Mouse (Mus musculus) megakaryocyte progenitor cell, adult 5-6 weeks (primary cell): ENCODE measurements at regions not wholly inside any gene's neighbourhood (a gene's known extent, or its start where the extent isn't known, plus 50 kb on each side); places are given as distances from the start of the nearest gene placed in this dataset.

Experiments used
- ATAC-seq: replicated peaks from 2 replicates; pipeline ENCODE4 v1.8.0; 2016; ENCODE audit warnings: mild to moderate bottlenecking, moderate TSS enrichment, inconsistent platforms; ENCODE audit not compliant: poor library complexity

DNA sequence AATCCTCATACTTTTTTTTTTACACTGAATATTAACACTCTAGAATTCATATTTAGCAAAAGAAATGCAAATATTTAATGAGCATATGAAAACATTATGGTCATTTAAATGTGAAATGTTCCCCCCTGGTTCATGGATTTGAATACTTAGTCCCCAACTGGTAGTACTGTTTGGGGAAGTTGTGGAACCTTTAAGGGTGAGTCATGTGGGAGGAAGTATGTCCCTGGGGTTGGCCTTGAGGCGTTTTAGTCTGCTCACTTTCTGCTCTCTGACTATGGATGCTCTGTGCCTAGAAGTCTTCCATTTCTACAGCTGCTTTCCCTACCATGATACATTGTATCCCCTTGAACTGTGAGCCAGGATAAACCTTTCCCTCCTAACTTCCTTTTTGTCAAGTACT, 106.1 kb upstream of the Gm6657 start:
- ATAC-seq = peak; percentile 81

- ATAC-seq = no peak
These were observed 99.6 kb upstream of the Gm6657 start for GRCm38 (mm10) chr12:78094471-78094870.

DNA sequence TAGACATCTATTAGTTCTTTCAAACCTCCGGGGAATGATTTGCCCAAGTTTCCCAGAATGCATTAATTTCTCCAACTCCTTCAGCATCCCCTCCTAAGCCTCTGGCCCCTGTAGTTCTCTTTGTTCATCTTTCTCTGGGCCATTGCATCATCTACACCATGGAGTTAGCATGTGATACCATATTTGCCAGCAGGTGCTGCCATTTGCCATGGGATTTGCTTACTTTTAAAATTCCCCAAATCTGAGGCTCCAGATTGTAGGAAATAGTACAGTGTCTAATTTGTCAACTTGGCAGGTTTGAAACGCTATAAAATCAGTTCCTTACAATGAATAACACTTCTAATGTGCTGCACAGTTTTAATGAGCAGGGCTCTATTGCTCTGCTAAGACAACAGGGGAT, 98.7 kb upstream of the Gm6657 start:
- ATAC-seq = no peak

DNA sequence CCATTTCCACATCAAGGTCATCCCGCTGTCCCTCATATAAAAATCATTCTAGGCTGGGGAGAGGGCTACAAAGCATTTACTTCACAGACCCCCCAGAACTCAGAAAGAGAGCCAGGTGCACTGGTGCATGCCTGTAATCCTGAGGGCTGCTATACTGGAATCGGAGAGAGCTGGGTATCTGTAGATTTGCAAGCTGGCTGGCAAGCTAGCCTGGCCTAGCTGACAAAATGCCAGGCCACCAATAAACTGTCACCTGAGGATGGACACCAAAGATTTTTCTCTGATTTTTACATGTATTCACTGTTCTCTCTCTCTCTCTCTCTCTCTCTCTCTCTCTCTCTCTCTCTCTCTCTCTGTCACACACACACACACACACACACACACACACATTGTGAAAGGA, 98.1 kb upstream of the Gm6657 start:
- no peak for ATAC-seq

DNA sequence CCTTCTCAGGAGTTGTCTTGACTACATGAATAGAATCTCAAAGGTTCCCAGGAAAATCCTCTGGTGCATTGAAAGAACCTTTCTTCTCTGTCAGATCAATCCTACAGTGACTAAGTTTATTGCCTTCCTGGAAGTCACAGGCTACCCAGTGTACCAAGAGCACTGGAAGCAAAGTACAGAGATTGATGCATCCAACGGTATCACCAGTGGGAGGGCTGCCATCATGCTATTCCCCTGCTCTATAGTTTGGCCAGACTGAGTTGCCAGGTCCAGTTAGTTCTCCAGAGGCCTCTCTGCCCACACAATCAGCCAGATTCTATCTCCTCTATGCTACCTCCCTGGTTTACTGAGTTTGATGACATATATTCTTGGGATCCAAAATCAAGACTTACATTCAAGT, 96.9 kb upstream of the Gm6657 start:
- no peak for ATAC-seq

GRCm38 (mm10) chr12:78097692-78098091, 96.3 kb upstream of the Gm6657 start:
- ATAC-seq = no peak

DNA sequence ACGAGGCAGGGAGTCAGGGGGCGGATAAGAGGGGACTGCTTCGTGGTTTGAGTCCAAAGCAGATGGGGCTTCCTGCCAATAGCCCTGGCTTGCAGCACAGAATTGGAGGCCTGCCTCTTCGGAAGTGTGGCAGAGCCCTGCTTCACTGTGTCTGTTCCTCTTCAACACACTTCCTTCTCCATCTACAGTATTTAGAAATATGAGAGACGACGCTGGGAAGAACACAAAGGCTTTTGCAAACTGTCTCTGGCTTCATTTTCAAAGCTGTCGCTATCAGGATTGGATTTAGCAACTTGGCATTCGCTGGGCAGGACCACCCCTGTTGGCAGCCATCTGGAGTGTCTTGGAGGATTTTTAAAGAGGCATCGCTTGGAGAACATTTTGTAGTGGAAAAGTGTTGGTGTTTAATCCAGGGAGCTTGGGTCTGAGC, 95.3 kb upstream of the Gm6657 start:
- peak; percentile 52 for ATAC-seq

GRCm38 (mm10) chr12:78099761-78100160, 94.3 kb upstream of the Gm6657 start:
- no peak for ATAC-seq

DNA sequence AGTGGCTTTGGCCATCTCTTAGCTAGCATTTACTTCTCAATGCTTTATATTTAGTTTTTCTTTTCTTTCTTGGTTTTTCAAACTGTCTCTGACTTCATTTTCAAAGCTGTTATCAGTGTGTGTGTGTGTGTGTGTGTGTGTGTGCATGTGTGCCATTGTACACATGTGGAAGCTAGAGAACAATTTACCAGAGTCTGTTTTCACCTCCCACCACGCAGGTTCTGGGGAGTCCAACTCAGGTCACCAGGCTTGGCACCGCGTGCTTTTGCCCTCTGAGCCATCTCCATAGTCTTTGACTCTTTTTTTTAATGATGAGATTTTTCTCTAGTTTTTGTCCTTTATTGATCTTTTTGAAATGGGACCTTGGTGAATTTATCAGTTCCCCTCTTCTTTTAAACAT, 93.3 kb upstream of the Gm6657 start:
- no peak for ATAC-seq

DNA sequence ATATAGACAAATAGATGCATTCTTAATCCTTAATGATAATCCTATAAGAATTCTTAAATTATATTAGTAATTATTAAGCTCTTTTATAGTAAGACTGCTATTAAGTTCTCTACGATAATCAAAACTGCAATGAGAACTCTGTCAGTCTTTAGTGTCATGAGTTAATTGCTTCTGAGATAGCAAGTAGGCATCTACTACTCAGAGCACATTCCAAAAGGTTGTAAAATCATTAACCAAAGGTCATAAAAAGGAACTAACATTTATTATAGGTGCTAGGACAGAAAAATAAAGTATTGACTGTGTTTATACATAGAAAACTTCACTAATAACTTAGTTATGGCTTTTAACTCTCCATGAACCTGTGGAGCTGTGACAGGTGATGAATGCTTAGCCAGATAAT, 84.1 kb upstream of the Gm6657 start:
- no peak for ATAC-seq

DNA sequence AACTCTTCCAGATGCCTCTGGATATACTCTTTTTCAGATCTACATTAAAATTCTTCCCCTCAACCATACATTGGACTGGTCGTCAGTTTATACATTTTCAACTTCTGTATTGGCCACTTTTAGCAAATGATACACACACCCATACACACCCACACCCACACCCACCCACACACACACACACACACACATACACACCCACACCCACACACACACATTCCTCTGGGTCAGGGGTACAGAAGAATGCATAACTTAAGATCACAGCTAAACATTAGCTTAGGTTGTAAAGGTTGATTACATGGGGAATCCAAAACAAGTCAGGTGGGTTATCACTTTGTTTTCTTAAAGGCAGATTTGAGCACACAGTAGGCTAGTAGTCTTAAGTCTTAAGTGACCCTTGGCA, 75.9 kb upstream of the Gm6657 start:
- no peak for ATAC-seq

DNA sequence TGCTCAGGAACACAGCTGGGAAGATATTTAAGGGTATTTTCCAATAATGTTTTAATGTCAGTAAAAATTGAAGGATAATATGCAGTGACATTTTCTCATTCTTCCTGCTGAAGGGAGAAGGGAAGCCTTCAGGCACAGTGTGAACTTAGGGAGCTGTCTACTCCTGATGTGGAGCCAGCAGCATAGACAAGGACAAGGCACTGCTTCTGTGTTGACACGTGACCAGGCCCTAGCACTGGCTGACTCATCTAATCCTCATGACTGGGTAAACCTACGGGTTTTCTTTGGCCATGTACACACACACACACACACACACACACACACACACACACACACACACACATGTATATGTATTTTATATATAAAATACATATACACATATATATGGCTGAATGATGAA, 74.8 kb upstream of the Gm6657 start:
- ATAC-seq = no peak

DNA sequence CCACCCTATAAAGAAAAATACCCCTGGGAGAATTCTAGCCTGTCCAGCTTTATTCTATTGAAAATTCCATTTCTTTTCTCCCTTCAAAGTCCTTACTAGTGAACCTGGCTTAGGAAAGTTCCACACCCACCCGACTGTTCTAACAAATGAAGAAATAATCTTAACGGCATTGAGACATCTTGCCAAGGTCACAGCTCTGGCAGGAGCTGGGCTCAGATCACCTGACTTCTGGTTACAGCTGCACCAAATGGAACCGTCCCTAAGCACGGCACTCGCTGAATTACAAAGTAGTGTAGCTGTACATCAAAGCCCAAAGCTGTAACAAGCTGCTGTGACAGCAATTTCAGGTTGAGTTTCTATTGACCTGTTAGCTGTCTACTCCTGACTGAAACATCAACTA, 74.2 kb upstream of the Gm6657 start:
- ATAC-seq = no peak

DNA sequence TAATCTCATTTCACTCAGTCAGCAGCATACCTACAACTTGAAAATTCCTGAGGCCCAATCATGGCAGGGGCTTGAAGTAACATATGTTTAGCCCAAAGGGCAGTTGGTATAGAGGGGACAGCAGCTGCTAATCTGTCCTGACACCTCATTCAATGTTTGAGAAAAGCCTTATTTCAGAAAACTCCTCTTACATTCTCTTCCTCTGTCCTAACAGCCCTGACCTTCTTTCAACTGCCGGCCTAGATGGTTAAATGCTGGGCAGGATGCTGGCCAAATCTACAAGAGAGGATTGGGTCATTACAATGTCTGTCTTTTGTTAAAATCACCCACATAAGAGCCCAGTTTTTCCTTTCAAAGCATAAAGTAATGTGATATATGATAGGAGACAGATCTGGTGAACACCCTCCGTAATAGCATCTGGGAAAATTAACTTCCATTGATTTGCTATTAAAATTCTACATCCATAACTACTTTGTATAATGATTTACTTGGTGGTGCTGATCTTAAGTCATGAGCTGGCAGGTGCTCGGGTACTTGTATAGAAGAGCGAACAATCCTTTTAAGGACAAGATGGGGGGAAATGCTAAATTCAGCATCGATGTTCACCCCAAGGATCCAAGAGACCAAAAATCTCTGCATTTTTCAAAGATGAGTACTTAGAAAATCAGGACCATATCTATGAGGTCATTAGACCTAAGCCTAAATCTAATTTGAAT, 64.8 kb upstream of the Gm6657 start:
- no peak for ATAC-seq

DNA sequence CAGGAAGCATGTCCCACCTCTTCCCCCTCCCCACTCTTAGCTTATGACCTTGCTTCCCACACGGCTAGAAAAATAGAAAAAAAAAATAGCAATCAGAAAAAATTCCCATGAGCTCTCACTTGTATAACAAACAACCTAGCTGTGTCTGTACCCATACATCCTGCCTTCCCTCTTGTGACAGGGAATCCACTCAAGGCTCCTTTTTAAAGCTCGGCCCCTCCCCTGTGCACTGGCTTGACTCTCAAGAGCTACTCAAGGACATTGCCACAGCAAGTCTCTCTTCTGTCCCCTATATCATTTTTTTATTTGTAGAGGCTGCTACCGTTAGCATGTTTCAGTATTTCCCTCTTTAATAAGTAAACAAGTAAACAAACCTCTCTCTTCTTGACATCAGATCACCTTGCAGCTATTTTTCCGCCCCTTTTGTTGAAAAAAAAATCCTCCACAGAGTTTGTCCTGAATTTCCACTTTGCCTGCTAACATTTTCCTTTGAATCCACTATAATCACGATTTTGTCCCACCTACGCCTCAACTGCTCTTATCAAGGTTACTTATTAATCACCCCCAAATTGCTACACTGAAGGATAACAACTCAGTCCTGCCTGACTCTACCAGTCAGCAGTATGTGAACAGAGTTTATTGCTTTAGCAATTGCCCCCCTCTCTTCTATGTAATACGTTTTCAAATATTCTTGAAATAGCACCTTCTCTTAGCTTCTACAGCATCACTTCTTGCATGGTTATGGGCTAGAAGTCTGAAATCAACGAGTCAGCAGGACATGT, 61.8 kb upstream of the Gm6657 start:
- no peak for ATAC-seq

- no peak for ATAC-seq
These were observed 60.7 kb upstream of the Gm6657 start for GRCm38 (mm10) chr12:78133341-78133740.

GRCm38 (mm10) chr12:78133984-78134383, 60.1 kb upstream of the Gm6657 start:
- ATAC-seq = no peak

GRCm38 (mm10) chr12:78137196-78137595, 56.8 kb upstream of the Gm6657 start:
- ATAC-seq = no peak

DNA sequence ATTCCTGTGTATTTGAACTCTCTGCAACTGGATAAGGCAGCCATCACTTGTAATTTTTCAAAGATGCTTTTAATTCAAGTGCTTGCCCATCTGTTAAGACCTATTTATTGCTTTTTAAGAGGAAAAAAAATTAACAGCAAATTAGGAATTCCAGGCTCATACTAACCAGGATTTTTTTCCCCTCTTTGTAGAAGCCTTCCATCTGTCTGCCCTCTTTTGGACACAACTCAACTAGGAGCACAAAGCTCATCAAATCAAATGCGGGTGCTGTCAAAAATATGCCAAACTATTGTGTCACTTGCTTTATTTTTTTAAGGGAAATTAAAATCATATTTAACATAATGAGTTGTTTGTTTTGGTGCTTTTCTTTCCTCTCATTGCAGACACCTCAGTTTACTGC, 55.6 kb upstream of the Gm6657 start:
- no peak for ATAC-seq
